Mouse (Mus musculus) ES-E14 (cell line): ENCODE results near the gene Znrf2. TPM values are rescaled to one million over a fixed set of nuclear protein-coding genes. Genes with fewer than 3 reads are reported as not detected.

Experiments
- DNase-seq: peaks from one replicate; pipeline ENCODE4 v3.0.0-alpha.2; 2013; ENCODE audit warnings: low read depth, low spot score
- H3K27ac ChIP-seq: 2 replicates; pipeline ENCODE4 v1.5.1; 2012; ENCODE audit warnings: low read depth, mild to moderate bottlenecking, low read length, moderate library complexity, mixed read lengths; ENCODE audit not compliant: poor library complexity, insufficient read depth, severe bottlenecking
- H3K36me3 ChIP-seq: 2 replicates; pipeline ENCODE4 v1.6.1; 2012; ENCODE audit warnings: mild to moderate bottlenecking, low read length, moderate library complexity, mixed read lengths; ENCODE audit not compliant: control insufficient read depth, poor library complexity, insufficient read depth, severe bottlenecking
- H3K4me1 ChIP-seq, 2 experiments: fragments of 150-350 bp in 1 of 2; sonication (generic) in 1 of 2; 2 replicates each; pipeline ENCODE4 v1.6.1; 2012; ENCODE audit warnings: low read length in 2 of 2, mild to moderate bottlenecking in 1 of 2, mixed read lengths in 1 of 2; ENCODE audit not compliant: control insufficient read depth in 2 of 2, insufficient read depth in 2 of 2, poor library complexity in 1 of 2
- H3K4me3 ChIP-seq, 2 experiments: fragments of 150-350 bp in 1 of 2; sonication (generic) in 1 of 2; 2 replicates each; pipeline ENCODE4 v1.5.1; 2012; ENCODE audit warnings: low read length in 2 of 2, low read depth in 1 of 2, mild to moderate bottlenecking in 1 of 2, mixed read lengths in 1 of 2; ENCODE audit not compliant: insufficient read depth in 1 of 2, poor library complexity in 1 of 2, severe bottlenecking in 1 of 2
- H3K9ac ChIP-seq: 2 replicates; pipeline ENCODE4 v1.6.1; 2012; ENCODE audit warnings: low read depth, mild to moderate bottlenecking, low read length, mixed read lengths; ENCODE audit not compliant: poor library complexity, insufficient read depth, severe bottlenecking
- H3K9me3 ChIP-seq: fragments of 150-350 bp; sonication (generic); 2 replicates; pipeline ENCODE4 v1.6.1; 2012; ENCODE audit warnings: low read depth, mild to moderate bottlenecking, low read length; ENCODE audit not compliant: control insufficient read depth, insufficient read depth
- CHD2 ChIP-seq: IDR thresholded peaks from 2 replicates; pipeline ENCODE4 v1.6.1; 2014; ENCODE audit warnings: mild to moderate bottlenecking, low read depth, low read length, inconsistent platforms
- HCFC1 ChIP-seq: IDR thresholded peaks from 2 replicates; pipeline ENCODE4 v1.6.1; 2012; ENCODE audit warnings: low read length, inconsistent platforms, borderline replicate concordance; ENCODE audit not compliant: insufficient read depth
- MAFK ChIP-seq: IDR thresholded peaks from 2 replicates; pipeline ENCODE4 v1.6.1; 2014; ENCODE audit warnings: mild to moderate bottlenecking, low read depth, low read length, inconsistent platforms; ENCODE audit not compliant: insufficient read depth
- ZC3H11A ChIP-seq: IDR thresholded peaks from 2 replicates; pipeline ENCODE4 v1.6.1; 2012; ENCODE audit warnings: low read depth, mild to moderate bottlenecking, inconsistent platforms, low read length, borderline replicate concordance
- ZNF384 ChIP-seq: IDR thresholded peaks from 2 replicates; pipeline ENCODE4 v1.6.1; 2012; ENCODE audit warnings: low read depth, low read length, inconsistent platforms
- in situ Hi-C, 2 experiments: fragments of 600-800 bp; cut with MboI; formaldehyde crosslinking; loops; one replicate each; pipeline ENCODE4 v1.15.1; 2025; ENCODE audit warnings: low sequenced_read_pairs in 2 of 2, inconsistent platforms in 1 of 2; ENCODE audit not compliant: unreplicated experiment in 2 of 2
- total RNA-seq: library from RNA; depleted of rRNA; stranded (reverse); fragments of 300-350 nt; gene quantifications from 2 replicates; pipeline ENCODE4 v1.2.3, GENCODE M21; 2012

The Znrf2 gene
- total RNA-seq, 1 experiment: 35.0 TPM

DNA sequence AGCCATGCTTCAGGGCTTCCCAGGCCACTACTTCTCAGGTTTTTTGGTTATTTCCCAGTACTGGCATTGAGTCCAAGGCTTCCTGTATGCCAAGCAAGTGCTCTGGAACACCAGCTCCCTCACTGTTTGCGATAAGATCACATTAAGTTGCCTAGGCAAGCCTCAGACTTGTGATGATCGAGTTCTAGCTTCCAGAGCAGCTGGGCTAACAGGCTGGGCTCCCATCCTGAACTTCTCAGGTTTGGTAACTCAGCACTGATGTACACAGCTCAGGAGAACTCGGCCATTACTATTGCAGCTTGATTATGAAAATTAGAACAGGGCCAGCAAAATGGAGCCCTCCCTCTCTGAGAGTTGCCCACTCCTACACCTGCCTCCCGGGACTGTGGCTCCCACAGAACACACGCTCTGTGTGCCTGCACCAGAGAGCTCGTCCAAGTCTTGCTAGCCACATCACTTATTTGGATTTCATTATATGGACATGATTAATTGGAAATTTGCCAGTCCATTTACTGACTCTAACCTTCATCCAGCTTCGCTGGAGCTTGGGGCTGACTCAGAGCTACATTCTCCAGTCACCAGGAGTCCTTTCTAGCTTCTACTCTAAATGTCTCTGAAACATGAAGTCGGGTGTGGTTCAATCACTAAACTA lies 14.5 kb downstream of the Znrf2 start:
- Histone ChIP-seq H3K4me1 (peaks cover 11 to 22% of the 10 kb centered on the region in 2 experiments), H3K36me3 (no peaks in the 10 kb centered on the region), H3K27ac (no peak overlapping the region), H3K9ac (no peak overlapping the region), H3K4me3 (no peak overlapping the region), H3K9me3 (no peaks in the 10 kb centered on the region)
- DNase-seq: no peak
- in situ Hi-C loops: no loop called here
- TF ChIP-seq ZC3H11A: no peak
- no peak for TF ChIP-seq MAFK
- TF ChIP-seq ZNF384: no peak
- no peak for TF ChIP-seq HCFC1
- TF ChIP-seq CHD2: no peak

DNA sequence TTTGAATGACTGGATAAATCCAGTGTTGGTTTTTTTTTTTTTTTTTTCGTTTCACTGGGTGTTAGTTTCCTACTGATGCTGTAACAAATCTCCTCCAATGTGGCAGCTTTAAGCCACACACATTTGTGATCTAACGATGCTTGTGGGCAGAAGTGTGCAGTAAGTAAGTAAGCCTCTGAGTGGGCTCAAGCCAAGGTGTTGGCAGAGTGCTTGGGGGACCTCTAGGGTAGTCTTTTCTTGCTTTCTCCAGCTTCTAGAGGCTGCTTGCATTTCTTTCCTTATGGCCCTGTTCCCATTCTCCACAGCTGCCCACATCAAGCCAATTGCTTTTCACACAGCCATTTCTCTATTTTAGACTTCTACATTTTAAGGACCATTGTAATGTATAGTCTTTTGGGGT lies 16.7 kb downstream of the Znrf2 start:
- in situ Hi-C loops: no loop called here
- Histone ChIP-seq H3K9me3 (no peaks in the 10 kb centered on the region), H3K36me3 (no peaks in the 10 kb centered on the region), H3K4me1 (peaks cover 10 to 15% of the 10 kb centered on the region in 2 experiments), H3K27ac (no peak overlapping the region), H3K4me3 (no peak overlapping the region), H3K9ac (no peak overlapping the region)
- TF ChIP-seq HCFC1: no peak
- no peak for TF ChIP-seq ZNF384
- no peak for TF ChIP-seq ZC3H11A
- no peak for TF ChIP-seq MAFK
- no peak for TF ChIP-seq CHD2
- no peak for DNase-seq

DNA sequence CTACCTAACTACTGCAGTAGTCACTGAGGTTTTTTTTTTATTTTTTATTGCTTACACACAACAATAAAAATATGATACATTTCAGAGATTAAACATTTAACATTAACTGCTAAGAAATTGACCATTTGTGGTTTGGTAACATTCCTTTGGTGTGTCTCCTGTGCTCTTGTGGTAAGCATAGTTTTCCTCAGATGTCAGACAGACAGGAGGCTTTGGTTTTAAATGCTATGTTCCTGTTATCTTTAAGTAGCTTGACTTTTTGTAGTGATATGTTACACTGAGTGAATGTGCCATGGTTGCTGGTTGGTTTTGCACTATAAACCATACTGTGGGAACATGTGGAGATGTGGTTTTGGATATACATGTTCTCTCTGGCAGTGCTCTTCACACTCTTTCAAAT lies 19.9 kb downstream of the Znrf2 start:
- Histone ChIP-seq H3K4me1 (peaks cover 4 to 5% of the 10 kb centered on the region in 2 experiments; a peak in 3 of 4 replicates), H3K4me3 (no peak overlapping the region), H3K9ac (no peak overlapping the region), H3K27ac (no peak overlapping the region), H3K9me3 (no peaks in the 10 kb centered on the region), H3K36me3 (peaks cover 2% of the 10 kb centered on the region; the same call in 1 of the 2 replicates)
- TF ChIP-seq HCFC1: no peak
- TF ChIP-seq ZNF384: no peak
- in situ Hi-C loops: no loop called here
- no peak for DNase-seq

DNA sequence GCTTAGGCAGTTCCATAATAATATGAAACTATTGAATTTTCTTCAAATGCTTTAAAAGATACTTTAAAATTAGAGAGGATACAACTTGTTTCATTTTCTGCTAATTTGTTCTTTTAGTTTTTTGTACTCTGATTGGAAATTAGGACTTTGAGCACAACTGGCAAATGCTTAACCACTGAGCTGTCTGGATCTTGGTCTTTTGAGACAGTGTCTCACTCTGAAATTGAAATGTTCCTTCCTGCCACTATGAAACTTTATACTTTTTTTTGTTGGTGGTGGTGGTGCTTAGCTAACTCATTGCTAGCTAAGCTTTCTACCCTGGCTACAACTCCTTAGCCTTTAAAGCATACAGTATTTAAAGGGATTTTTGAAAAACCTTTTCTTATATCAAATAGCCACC lies 24.7 kb downstream of the Znrf2 start:
- Histone ChIP-seq H3K9me3 (no peaks in the 10 kb centered on the region), H3K9ac (no peak overlapping the region), H3K27ac (no peak overlapping the region), H3K4me3 (no peak overlapping the region), H3K4me1 (peaks cover 10 to 13% of the 10 kb centered on the region in 2 experiments; a peak in 3 of 4 replicates), H3K36me3 (peaks cover 2% of the 10 kb centered on the region; the same call in 1 of the 2 replicates)
- in situ Hi-C loops: no loop called here
- no peak for DNase-seq
- TF ChIP-seq MAFK (no peak), ZC3H11A (no peak), CHD2 (no peak), HCFC1 (no peak), ZNF384 (no peak)

DNA sequence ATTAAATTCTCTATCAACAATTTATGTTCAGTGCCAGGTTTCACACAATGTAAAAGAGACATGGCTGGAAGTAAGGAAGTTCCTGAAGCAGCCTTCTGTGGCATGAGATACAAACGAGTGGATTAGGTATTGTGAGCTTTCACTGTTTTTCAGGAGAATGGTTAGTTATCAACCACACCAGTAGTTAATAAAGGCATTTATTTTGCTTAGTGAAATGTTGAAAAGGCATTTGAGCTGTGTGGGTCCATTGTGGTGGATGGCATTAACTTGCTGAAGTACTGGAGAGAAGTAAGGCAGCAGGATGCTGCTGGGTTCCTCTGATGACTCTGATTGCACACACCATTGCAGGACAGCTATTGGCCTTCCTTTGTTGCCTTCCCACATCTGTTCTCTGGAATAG lies 25.3 kb downstream of the Znrf2 start:
- no peak overlapping the region for H3K4me3 ChIP-seq
- in situ Hi-C loops: no loop called here
- no peak overlapping the region for H3K9ac ChIP-seq
- no peaks in the 10 kb centered on the region for H3K9me3 ChIP-seq
- no peak for DNase-seq
- no peak overlapping the region for H3K27ac ChIP-seq
- H3K36me3 ChIP-seq: peaks cover 2% of the 10 kb centered on the region; the same call in 1 of the 2 replicates
- TF ChIP-seq CHD2: no peak
- TF ChIP-seq HCFC1: no peak
- no peak for TF ChIP-seq ZNF384
- TF ChIP-seq MAFK: no peak
- peaks cover 13 to 15% of the 10 kb centered on the region in 2 experiments for H3K4me1 ChIP-seq
